Mouse (Mus musculus) forebrain, postnatal 0 days (tissue): ENCODE data around the gene Spindoc. TPM values are rescaled to one million over a fixed set of nuclear protein-coding genes. Genes with fewer than 3 reads are reported as not detected.
A peak's percentile ranks its signal among the peaks of the same experiment; 100 is the strongest.

ENCODE experiments used
- ATAC-seq: fragments of 200-750 bp; cut with Nextera tagmentation; 2 replicates; pipeline ENCODE4 v1.8.0; 2017; ENCODE audit warnings: mild to moderate bottlenecking, moderate library complexity
- DNase-seq: peaks from one replicate; pipeline ENCODE4 v3.0.0-alpha.2; 2015
- H3K27ac ChIP-seq: fragments of 300-500 bp; sonication (generic); 2 replicates; pipeline ENCODE4 v1.5.1; 2014; ENCODE audit warnings: low read depth, mild to moderate bottlenecking, antibody characterized with exemption, low read length, moderate library complexity, mixed read lengths
- H3K27me3 ChIP-seq: fragments of 300-500 bp; sonication (generic); 2 replicates; pipeline ENCODE4 v1.6.1; 2014; ENCODE audit warnings: mild to moderate bottlenecking, low read length, mixed read lengths; ENCODE audit not compliant: insufficient read depth
- H3K36me3 ChIP-seq: fragments of 300-500 bp; sonication (generic); 2 replicates; pipeline ENCODE4 v1.6.1; 2014; ENCODE audit warnings: mild to moderate bottlenecking, moderate library complexity; ENCODE audit not compliant: insufficient read depth
- H3K4me1 ChIP-seq: fragments of 300-500 bp; sonication (generic); 2 replicates; pipeline ENCODE4 v1.6.1; 2014; ENCODE audit warnings: antibody characterized with exemption; ENCODE audit not compliant: insufficient read depth
- H3K4me2 ChIP-seq: fragments of 300-500 bp; sonication (generic); 2 replicates; pipeline ENCODE4 v1.6.1; 2014; ENCODE audit warnings: low read depth, mild to moderate bottlenecking, moderate library complexity
- H3K4me3 ChIP-seq: fragments of 300-500 bp; sonication (generic); 2 replicates; pipeline ENCODE4 v1.5.1; 2014; ENCODE audit warnings: low read depth, low read length, mixed read lengths
- H3K9ac ChIP-seq: fragments of 300-500 bp; sonication (generic); 2 replicates; pipeline ENCODE4 v1.6.1; 2014; ENCODE audit warnings: mild to moderate bottlenecking
- H3K9me3 ChIP-seq: fragments of 300-500 bp; sonication (generic); 2 replicates; pipeline ENCODE4 v1.6.1; 2016; ENCODE audit warnings: low read length
- CTCF ChIP-seq: sonication (generic); IDR thresholded peaks from 2 replicates; pipeline ENCODE4 v1.5.1; 2016; ENCODE audit warnings: antibody characterized with exemption, control low read depth, low read depth
- WGBS: fragments of 180-500 bp; shearing (Covaris S2); extraction: QIAGEN DNeasy Blood & Tissue Kit; methylation state at CpG from one replicate; pipeline ENCODE4 v1.1.7; 2014; 5-methylcytosine and 5-hydroxymethylcytosine counted together
- polyA plus RNA-seq: library from polyadenylated mRNA; unstranded; fragments of >200 nt; fragmentation: Nextera tagmentation; extraction: Ambion mirVana; gene quantifications from 2 replicates; pipeline ENCODE4 v1.2.1, GENCODE M21; 2015
- total RNA-seq: library from RNA; depleted of rRNA; stranded (reverse); fragments of >200 nt; gene quantifications from 2 replicates; pipeline ENCODE4 v1.2.3, GENCODE M21; 2014

The Spindoc gene
- total and polyA plus RNA-seq, 2 experiments from 2014 or later: 20.8 to 48.9 TPM

DNA sequence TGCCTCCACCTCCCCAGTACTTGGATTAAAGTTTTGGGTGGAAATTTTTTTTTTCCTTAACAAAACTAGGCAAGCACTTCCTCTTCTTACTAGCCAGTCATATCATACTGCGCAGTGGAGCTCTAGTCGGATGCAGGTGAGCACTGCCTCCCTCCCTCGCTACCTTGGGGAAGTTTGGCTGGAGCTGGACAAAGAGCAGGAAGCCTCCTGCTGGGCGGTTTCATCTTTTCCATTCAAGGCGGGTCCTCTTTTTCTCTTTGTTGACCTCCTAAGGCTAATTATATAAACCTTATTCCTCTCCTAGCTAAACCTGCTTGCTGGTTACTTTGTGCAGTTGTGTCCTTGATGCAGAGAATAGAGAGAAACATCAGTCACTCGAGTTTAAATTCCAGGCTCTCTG is 29.2 kb downstream of the Spindoc start:
- ATAC-seq (no peak), DNase-seq (no peak)
- WGBS: 49% methylated on average over 6 of the region's 6 CpGs
- no peak overlapping the region for H3K4me2 ChIP-seq
- no peaks in the 10 kb centered on the region for H3K27me3 ChIP-seq
- no peaks in the 10 kb centered on the region for H3K4me1 ChIP-seq
- peaks cover 19% of the 10 kb centered on the region for H3K36me3 ChIP-seq
- H3K27ac ChIP-seq: no peak overlapping the region
- H3K9ac ChIP-seq: no peak overlapping the region
- no peak for TF ChIP-seq CTCF
- no peak overlapping the region for H3K4me3 ChIP-seq
- H3K9me3 ChIP-seq: no peaks in the 10 kb centered on the region

DNA sequence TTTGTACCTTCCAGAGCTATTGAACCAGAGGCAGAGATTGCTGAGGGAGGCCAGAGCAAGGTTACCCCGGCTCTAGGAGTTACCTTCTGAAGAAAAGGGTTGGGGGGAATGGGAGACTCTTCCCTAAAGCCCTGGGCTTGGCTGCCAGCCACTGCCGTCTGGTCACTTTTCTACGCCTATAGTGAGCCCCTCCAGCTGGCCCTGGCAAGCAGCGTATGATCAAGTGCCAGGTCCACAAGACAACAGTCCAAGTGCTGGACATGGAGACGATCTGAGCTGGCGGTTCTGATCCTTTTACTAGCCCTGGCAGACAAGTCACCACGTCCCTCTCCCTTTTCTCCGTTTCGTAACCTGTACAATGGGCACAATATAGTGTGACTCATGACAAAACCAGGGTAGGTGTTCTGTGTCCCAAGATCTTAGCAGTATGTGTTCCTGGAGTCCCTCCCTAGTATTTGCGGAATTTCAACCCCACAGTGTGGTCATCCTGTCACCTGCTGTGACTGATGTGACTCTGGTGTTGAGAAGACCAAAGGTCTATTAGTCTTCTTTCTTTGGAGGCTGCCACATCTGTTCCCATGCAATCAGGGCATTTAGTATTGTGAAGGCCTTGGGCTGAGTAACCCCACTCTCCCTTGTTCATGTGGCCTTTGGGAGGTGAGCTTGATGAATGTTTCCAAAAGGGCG is 29.8 kb downstream of the Spindoc start:
- peaks cover 12% of the 10 kb centered on the region for H3K36me3 ChIP-seq
- no peak overlapping the region for H3K4me2 ChIP-seq
- TF ChIP-seq CTCF: no peak
- no peak overlapping the region for H3K27ac ChIP-seq
- no peak overlapping the region for H3K4me3 ChIP-seq
- H3K9me3 ChIP-seq: no peaks in the 10 kb centered on the region
- DNase-seq: no peak
- 59% methylated on average over 11 of the region's 11 CpGs for WGBS
- H3K9ac ChIP-seq: no peak overlapping the region
- H3K27me3 ChIP-seq: no peaks in the 10 kb centered on the region
- no peak for ATAC-seq
- H3K4me1 ChIP-seq: no peaks in the 10 kb centered on the region

DNA sequence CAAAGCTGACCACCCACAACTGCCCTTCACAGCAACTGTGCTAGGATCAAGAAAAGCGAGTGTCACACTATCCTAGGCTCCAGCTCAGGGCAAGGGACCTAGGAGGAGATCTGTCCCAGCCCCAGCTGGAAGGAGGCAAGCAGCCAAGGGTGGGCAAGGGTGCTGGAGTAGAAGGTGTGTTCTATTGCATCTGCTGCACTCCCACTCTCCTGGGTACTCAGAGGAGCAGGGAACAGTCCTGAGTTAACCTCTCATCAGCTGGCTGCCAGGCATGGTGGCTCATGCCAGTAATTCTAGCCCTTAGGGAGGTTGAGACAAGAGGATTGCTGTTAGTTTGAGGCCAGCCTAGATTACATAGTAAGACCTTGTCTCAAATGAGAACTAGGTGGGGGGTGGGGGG is 32.8 kb downstream of the Spindoc start:
- no peak for DNase-seq
- Histone ChIP-seq H3K27ac (no peak overlapping the region), H3K4me2 (no peak overlapping the region), H3K4me3 (no peak overlapping the region), H3K36me3 (no peaks in the 10 kb centered on the region), H3K9me3 (no peaks in the 10 kb centered on the region), H3K4me1 (no peaks in the 10 kb centered on the region), H3K27me3 (no peaks in the 10 kb centered on the region), H3K9ac (no peak overlapping the region)
- no peak for TF ChIP-seq CTCF
- WGBS: 44% methylated on average over 1 of the region's 1 CpGs
- no peak for ATAC-seq

DNA sequence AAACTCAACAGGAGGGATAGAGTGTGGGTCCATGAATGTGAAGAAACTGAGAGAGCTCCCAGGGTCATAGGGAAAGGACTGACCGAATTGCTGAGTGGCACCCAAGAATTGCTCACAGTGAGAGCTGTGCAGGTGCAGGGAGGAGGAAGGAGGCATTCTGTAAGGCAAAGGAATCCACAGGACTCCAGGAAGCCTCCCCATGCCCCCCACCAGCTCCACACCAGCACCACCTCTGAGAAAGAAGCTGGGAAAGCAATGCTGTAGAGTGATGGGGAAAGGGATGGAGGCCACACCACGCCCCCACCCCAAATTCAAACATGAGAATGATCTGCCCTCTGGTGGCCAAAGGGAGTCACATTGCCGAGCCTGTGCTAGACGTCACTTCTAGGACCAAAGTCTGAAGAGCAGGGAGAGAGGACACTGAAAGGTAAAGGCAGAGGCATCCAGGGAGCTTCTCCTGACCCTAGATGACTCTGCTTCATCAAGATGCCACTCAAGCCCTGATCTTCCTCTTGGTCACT is 37.5 kb downstream of the Spindoc start:
- Histone ChIP-seq H3K4me1 (0 out of 2 replicates have a peak, but pooled peaks cover 3% of the 10 kb centered on the region), H3K27me3 (no peaks in the 10 kb centered on the region), H3K4me2 (no peak overlapping the region), H3K27ac (no peak overlapping the region), H3K4me3 (no peak overlapping the region), H3K9ac (no peak overlapping the region), H3K9me3 (no peaks in the 10 kb centered on the region), H3K36me3 (no peaks in the 10 kb centered on the region)
- DNase-seq (peak; percentile 88), ATAC-seq (no peak)
- WGBS: 19% methylated on average over 4 of the region's 4 CpGs
- peak; percentile 96 for TF ChIP-seq CTCF

DNA sequence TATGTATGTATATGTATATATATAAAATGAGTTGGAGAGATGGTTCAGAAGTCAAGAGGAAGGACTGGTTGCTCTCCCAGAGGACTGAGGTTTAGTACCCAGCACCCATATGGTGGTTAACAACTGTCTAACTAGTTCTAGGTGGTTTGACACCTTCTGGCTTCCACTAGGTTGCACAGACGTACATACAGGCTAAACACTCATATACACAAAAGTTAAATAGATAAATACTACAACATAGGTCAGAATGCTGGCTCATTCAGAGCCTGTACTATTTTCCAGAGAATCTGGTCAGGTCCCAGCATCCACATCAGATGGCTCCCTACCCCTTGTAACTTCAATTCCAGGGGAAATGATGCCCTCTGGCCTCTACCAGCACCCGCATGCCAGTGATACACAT is 40.1 kb downstream of the Spindoc start:
- H3K9me3 ChIP-seq: no peaks in the 10 kb centered on the region
- no peaks in the 10 kb centered on the region for H3K27me3 ChIP-seq
- H3K4me2 ChIP-seq: no peak overlapping the region
- H3K9ac ChIP-seq: no peak overlapping the region
- no peak for ATAC-seq
- 71% methylated on average over 2 of the region's 2 CpGs for WGBS
- no peak for TF ChIP-seq CTCF
- no peak overlapping the region for H3K27ac ChIP-seq
- DNase-seq: no peak
- peaks cover 4% of the 10 kb centered on the region; the same call in 1 of the 2 replicates for H3K36me3 ChIP-seq
- peaks cover 21% of the 10 kb centered on the region for H3K4me1 ChIP-seq
- H3K4me3 ChIP-seq: no peak overlapping the region

DNA sequence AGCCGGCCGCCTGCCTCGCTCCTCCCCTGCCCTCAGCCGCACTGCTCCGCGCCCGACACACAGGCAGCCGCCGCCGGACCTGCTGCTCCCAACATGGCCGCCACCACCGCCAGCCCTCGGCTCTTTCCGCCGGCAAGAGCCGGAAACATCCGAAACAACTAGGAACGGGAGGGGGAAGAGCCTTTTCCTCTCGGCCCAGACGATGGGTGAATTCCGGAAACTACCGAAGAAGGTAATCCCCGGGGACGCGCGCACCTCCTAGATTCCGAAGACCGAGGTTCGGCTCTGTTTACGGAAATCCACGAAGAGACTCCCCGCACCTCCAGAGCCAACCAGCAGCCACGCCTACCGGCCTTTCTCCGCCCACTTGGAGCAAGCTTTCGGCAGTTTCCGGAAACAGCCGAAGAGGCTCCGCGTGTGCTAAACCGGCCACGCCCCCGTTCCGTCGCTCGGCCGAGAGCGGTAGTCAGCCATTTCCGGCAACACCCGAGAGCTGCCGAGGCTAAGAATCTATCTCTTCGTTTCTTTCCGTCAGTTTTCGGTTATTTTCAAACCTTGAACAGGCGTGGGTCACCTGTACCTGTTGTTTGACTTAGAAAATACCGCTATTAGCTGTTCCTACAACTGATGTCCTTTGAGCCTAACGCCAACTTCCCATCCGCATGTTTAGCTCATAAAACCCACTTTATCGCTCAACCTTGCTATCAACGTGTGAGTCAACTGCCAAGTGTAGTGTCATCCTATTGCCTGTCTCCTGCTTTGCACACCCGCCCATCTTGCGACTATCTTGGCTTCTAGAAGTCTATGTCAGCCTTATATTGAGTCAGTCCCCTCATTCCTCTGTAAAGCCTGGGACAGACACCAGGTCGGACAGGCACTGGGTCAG is 41.0 kb downstream of the Spindoc start, which contains the start of gene Mark2:
Gene Mark2 (minus strand): TSS at position 349 of the 886 bp plus-strand sequence.
- Histone ChIP-seq H3K27me3 (no peaks in the 10 kb centered on the region), H3K9me3 (no peaks in the 10 kb centered on the region), H3K9ac (peak within 1 kb of the TSS; percentile 95), H3K4me1 (peaks cover 21% of the 10 kb centered on the region), H3K4me3 (peak within 1 kb of the TSS; percentile 93), H3K27ac (peak within 1 kb of the TSS; percentile 87), H3K4me2 (peak within 1 kb of the TSS; percentile 75), H3K36me3 (peaks cover 4% of the 10 kb centered on the region; the same call in 1 of the 2 replicates)
- no peak for TF ChIP-seq CTCF
- 2% methylated on average over 62 of the region's 63 CpGs for WGBS
- DNase-seq (peak; percentile 100), ATAC-seq (peak; percentile 96)
